Mouse (Mus musculus): ENCODE measurements around the gene Tmc6.

Tmc6 gene

DNA sequence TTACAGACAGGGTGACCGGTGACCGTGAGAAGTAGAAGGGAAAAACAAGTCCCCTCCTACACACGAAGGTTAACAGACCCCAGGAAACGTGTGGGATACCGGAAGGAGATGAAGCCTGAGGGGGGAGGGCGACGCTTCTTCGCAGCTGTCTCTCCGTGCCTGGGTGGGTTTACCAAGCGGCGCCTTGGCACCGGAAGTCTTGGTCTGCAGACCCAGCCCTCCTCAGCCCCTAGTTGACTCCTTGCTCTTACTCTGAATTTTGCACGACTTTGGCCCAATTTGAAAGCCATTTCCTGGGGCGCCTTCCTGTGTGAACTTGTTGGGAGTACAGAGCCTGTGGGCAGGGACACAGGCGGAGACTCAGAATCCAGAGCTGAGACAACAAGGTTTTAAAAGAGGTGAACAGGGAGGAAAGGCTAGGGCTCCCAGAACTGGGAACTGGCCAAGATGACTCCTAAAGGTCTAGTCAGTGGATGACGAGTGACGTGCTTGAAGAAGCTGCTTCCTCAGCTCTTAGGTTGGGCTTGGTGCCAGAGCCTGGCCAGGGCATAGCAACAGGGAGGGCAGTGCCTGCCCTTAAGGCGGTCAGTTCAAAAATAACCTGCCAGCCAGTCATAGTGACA lies 688 bp downstream of the Tmc6 start:
- DNase-seq (ENCODE audit: low read depth, low spot score): peak; percentile 90

- peak; percentile 98 for DNase-seq (ENCODE audit: low read depth, low spot score)
Measured at GRCm38 (mm10) chr11:117780582-117781111, 1.4 kb downstream of the Tmc6 start.

- DNase-seq (ENCODE audit: low read depth, low spot score): no peak
Measured at GRCm38 (mm10) chr11:117780199-117780515, 1.8 kb downstream of the Tmc6 start.

DNA sequence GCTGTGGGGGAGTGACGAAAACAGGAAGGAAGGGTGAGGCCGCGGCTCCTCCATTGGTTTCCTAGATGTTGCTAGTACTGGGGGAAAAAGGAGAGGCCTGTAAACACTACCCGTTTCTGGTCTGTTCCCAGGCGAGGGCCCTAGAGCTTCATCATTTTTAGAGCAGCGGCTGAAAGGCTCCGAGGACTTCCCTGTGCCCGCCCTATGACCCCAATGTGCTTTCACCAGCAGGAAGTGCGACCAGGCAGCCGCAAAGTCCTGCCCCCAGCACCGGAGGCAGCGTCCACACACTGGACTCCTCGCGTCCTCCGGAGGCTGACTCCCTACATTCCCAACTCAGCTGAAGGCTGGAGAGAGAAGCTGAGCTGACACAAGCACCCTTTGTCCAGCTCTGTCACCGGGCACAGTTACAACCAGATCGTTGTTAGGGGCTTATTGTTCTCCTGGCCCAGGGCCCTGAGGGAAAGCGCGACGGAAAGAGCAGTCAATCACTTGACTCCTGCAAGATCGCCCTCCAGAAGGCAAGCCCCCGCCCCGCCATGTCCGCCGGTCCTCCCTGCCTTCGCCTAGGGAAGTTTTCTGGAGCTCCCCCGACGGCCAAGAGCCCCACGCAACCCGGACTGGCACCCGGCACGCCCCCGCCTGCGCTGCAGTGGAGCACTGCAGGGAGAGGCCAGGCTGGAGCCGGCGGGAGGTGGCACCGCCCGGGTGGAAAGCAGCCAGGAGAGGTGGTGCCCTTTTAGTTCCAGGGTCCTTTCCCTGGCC lies 2.4 kb downstream of the Tmc6 start:
- DNase-seq (ENCODE audit: low read depth, low spot score): peak; percentile 76

DNA sequence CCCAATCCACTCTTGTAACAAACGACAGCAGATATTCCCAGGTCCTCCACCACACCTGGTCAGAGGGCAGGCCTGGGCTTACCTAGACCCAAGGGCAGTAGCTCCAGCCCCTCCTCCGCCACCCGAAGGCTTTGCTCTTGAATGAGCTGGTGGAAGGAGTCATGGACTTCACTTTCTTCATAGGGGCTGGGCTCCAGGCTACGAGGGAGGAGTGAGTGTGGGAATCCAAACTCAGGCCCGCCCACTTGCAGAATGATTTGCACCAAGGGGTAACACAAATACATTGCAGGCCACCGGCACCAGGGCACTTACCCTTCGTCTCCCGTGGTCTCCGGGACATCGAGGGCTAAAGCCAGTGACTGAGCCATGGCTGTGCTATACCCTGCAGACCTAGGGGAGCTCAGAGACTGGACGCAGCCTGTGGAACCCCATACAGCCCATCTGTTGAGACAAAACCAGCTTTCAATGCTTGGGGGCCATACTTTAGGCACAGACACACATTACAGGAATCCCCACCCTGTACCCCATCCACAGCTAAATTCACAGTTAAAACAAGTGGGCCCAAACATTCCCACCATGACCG lies 3.1 kb downstream of the Tmc6 start:
- no peak for DNase-seq (ENCODE audit: low read depth, low spot score)

- DNase-seq (ENCODE audit: low read depth, low spot score): no peak
Measured at GRCm38 (mm10) chr11:117778031-117778430, 4.0 kb downstream of the Tmc6 start.

GRCm38 (mm10) chr11:117777111-117777510 lies 4.9 kb downstream of the Tmc6 start:
- no peak for DNase-seq (ENCODE audit: low read depth, low spot score)

- no peak for DNase-seq (ENCODE audit: low read depth, low spot score)
Measured at GRCm38 (mm10) chr11:117776085-117776792, 5.8 kb downstream of the Tmc6 start.

- DNase-seq (ENCODE audit: low read depth, low spot score): no peak
Measured at GRCm38 (mm10) chr11:117775540-117775939, 6.5 kb downstream of the Tmc6 start.

GRCm38 (mm10) chr11:117774925-117775324 lies 7.1 kb downstream of the Tmc6 start:
- DNase-seq (ENCODE audit: low read depth, low spot score): no peak

DNA sequence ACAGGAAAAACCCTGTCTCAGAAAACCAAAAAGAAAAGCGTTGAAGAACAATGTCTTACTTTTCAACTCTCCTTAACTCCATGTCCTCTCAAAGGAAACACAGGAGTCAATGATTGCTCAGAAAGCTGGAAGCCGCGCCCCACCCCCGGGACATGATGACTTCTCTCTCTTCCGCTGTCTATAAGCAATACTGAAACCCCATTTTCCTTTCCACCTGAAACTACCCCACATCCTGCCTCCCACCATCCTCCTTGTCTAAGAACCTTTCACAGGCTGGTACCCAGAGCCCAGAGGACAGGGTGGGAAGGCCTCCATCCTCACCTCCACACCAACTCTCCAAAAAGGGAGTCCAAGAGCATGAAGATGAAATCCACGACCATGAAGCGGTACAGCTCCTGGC lies 9.6 kb downstream of the Tmc6 start:
- no peak for DNase-seq (ENCODE audit: low read depth, low spot score)

DNA sequence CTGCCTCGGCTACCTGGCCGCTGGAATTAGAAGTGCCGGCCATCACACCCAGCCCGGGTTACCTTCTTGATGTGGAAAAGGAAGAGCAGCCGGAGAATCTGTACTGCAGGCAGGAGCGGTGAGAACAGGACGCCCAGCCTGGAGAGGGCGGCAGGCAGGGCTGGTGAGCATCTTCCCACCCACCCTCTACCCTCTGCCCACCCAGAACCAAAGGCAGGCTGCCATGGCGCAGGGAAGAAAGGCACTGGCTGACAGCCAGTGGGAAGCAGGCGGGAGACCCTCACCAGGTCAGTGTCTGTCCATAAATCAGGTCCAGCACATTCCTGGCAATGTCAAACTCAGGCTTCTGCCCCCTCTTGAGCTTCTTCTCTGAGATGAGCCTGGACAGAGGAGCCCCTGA lies 11.6 kb downstream of the Tmc6 start:
- no peak for DNase-seq (ENCODE audit: low read depth, low spot score)

GRCm38 (mm10) chr11:117769683-117770047 lies 12.3 kb downstream of the Tmc6 start:
- no peak for DNase-seq (ENCODE audit: low read depth, low spot score)

DNA sequence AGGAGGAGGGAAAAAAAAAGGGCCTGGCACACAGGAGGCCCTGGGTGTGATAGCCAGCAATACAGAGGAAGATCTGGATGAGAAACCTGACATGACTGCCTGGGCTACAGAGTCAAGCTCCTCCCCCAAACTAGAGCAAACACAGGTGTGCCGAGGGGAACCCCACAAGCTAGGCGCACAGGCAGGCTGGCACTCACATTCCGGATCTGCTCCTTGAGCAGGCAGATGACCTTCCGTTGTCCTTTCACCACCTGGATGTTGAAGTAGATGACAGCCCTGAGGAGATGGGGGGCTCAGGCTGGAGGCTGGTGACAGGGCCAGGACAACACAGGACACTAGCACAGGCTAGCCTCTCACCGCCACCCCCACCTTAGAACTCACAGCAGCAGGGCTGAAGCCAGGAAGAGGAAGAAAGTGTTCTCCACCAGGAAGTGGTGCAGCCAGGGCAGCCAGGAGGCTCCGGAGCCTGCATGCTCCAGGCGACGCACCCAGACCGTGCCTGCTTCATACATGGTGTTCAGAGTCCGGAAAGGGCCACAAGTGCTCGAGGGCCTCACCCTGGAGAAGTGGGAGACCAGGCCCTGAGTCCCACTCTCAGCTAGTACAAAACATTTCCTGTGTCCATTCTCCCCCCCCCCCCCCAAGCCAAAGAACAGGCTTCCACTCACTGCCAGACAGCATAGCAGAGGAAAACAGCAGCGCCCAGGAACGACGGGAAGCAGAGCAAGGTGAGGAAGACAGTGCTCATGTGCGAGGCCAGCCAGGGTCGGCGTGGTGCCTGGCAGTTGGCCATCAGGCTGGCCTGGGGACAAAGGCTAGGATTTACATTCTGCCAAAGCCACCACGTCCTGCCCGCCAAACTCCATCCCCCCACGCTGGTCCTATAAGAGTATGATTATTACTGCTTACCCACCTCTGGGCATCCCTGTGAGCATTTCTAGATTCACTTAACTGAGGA lies 13.0 kb downstream of the Tmc6 start:
- DNase-seq (ENCODE audit: low read depth, low spot score): peak; percentile 94

- DNase-seq (ENCODE audit: low read depth, low spot score): no peak
Measured at GRCm38 (mm10) chr11:117766275-117766674, 15.7 kb downstream of the Tmc6 start.

DNA sequence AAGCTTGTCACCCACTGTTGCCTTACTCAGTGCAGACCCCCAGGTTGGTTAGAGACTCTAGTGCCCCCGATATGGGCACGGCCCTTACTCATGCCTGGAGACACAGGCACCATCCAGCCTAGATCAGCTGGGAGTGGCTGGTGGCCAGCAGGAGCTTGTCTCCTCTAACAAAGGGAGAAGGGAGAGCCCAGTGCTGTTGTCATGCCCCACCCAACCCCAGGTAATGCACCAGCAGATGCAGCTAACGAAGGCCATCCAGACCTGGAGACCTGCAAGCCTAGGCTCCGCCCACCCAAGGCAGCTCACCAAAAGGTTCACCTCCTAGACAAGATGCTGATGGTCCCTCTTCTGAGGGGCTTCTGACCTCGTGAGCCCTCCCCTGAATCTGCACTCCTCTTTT lies 16.6 kb downstream of the Tmc6 start:
- no peak for DNase-seq (ENCODE audit: low read depth, low spot score)

GRCm38 (mm10) chr11:117764319-117764718 lies 17.7 kb downstream of the Tmc6 start:
- DNase-seq (ENCODE audit: low read depth, low spot score): no peak

- DNase-seq (ENCODE audit: low read depth, low spot score): peak; percentile 77
Measured at GRCm38 (mm10) chr11:117762246-117762645, 19.8 kb downstream of the Tmc6 start.

GRCm38 (mm10) chr11:117761801-117762200 lies 20.2 kb downstream of the Tmc6 start:
- DNase-seq (ENCODE audit: low read depth, low spot score): peak; percentile 71

DNA sequence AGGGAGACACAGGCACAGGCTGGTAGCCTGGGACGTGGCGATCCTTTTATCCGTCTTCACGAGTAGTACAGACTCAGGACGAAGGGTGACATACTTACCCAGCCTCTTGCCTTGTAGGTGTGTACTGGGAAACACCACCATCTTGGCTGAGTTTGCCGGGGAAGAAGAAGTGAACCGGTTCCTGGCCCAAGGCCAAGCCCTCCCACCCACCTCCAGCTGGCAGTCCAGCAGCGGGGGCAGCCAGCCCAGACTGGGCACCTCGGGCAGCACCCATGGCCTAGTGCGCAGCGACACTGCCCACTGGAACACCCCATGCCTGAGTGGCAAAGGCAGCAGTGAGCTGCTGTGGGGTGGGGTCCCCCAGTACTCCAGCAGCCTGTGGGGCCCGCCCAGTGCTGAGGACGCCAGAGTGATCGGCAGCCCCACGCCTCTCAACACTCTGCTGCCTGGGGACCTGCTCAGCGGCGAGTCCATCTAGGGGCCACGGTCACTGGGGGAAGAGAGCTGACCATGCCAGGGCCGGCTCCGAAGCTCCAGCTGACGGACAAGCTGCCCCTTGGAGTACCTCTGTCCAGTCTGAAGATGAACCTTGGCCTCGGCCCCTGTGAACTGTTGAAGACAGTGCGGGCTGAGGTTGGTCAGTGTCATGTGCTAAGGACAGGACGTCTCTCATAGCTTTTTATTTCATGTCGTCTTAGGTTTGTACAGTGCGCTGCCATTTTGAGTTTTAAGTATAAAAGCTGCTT lies 21.5 kb downstream of the Tmc6 start:
- DNase-seq (ENCODE audit: low read depth, low spot score): no peak

Measured in A20 (cell line).